Mouse (Mus musculus) stomach, postnatal 0 days (tissue): ENCODE data around the gene Ssbp2. TPM values are rescaled to one million over a fixed set of nuclear protein-coding genes. Genes with fewer than 3 reads are reported as not detected.

Experiments
- ATAC-seq: fragments of 200-750 bp; cut with Nextera tagmentation; 2 replicates; pipeline ENCODE4 v1.8.0; 2017; ENCODE audit not compliant: low FRiP score, low TSS enrichment
- DNase-seq: peaks from one replicate; pipeline ENCODE4 v3.0.0-alpha.2; 2016; ENCODE audit warnings: low spot score
- H3K27ac ChIP-seq: fragments of 300-500 bp; sonication (generic); replicated peaks from 2 replicates; pipeline ENCODE4 v1.5.1; 2014; ENCODE audit warnings: mild to moderate bottlenecking, control low read depth
- H3K27me3 ChIP-seq: fragments of 300-500 bp; sonication (generic); 2 replicates; pipeline ENCODE4 v1.6.1; 2014; ENCODE audit warnings: low read length; ENCODE audit not compliant: control insufficient read depth, insufficient read depth
- H3K36me3 ChIP-seq: fragments of 300-500 bp; sonication (generic); 2 replicates; pipeline ENCODE4 v1.6.1; 2014; ENCODE audit warnings: low read length, mixed read lengths; ENCODE audit not compliant: control insufficient read depth, insufficient read depth
- H3K4me1 ChIP-seq: fragments of 300-500 bp; sonication (generic); replicated peaks from 2 replicates; pipeline ENCODE4 v1.6.1; 2014; ENCODE audit warnings: antibody characterized with exemption; ENCODE audit not compliant: control insufficient read depth, insufficient read depth
- H3K4me2 ChIP-seq: fragments of 300-500 bp; sonication (generic); replicated peaks from 2 replicates; pipeline ENCODE4 v1.6.1; 2014; ENCODE audit warnings: low read depth, mild to moderate bottlenecking, control low read depth, moderate library complexity
- H3K4me3 ChIP-seq: fragments of 300-500 bp; sonication (generic); 2 replicates; pipeline ENCODE4 v1.5.1; 2014; ENCODE audit warnings: low read depth, low read length, control low read depth
- H3K9ac ChIP-seq: fragments of 300-500 bp; sonication (generic); 2 replicates; pipeline ENCODE4 v1.6.1; 2014; ENCODE audit warnings: mild to moderate bottlenecking, low read length, control low read depth, mixed read lengths
- H3K9me3 ChIP-seq: fragments of 300-500 bp; sonication (generic); 2 replicates; pipeline ENCODE4 v1.6.1; 2016; ENCODE audit warnings: low read length; ENCODE audit not compliant: control insufficient read depth
- CTCF ChIP-seq: IDR thresholded peaks from 2 replicates; pipeline ENCODE4 v1.5.1; 2016; ENCODE audit warnings: antibody characterized with exemption, low read depth, mild to moderate bottlenecking, moderate library complexity
- EP300 ChIP-seq: optimal IDR thresholded peaks from 2 replicates; pipeline ENCODE3; 2016; ENCODE audit warnings: antibody characterized with exemption
- WGBS: fragments of 180-500 bp; shearing (Covaris S2); extraction: QIAGEN DNeasy Blood & Tissue Kit; methylation state at CpG from one replicate; pipeline ENCODE4 v1.1.7; 2014; 5-methylcytosine and 5-hydroxymethylcytosine counted together
- polyA plus RNA-seq: library from polyadenylated mRNA; unstranded; fragments of >200 nt; fragmentation: Nextera tagmentation; extraction: Ambion mirVana; gene quantifications from 2 replicates; pipeline ENCODE4 v1.2.1, GENCODE M21; 2015

The Ssbp2 gene
- polyA plus RNA-seq, 1 experiment from 2014 or later = 59.2 TPM

DNA sequence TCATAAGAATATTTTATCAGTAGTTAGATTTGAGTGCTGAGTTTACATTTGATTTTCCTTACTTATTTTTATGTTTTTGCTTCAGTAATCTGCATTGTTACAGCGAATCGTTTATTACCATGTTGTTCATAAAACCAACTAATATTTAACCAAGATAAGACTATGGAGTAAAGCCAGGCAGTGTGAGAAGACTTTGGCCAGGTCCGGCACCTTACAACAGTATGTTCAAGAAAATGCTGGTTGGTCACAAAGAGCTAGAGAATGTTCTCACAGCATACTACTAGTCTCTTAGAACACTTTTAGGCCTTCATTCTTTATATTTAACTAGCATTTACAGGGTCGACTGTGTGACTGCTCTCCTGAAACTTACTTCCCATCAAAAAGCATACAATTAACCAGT lies 152.5 kb downstream of the Ssbp2 start:
- WGBS = 66% methylated on average over 4 of the region's 4 CpGs
- Histone ChIP-seq H3K27ac (no peak overlapping the region), H3K27me3 (no peaks in the 10 kb centered on the region), H3K4me1 (no peaks in the 10 kb centered on the region), H3K36me3 (no peaks in the 10 kb centered on the region), H3K4me3 (no peak overlapping the region), H3K4me2 (no peak overlapping the region), H3K9ac (no peak overlapping the region), H3K9me3 (no peaks in the 10 kb centered on the region)
- ATAC-seq = no peak
- DNase-seq = no peak
- TF ChIP-seq EP300 (no peak), CTCF (no peak)

DNA sequence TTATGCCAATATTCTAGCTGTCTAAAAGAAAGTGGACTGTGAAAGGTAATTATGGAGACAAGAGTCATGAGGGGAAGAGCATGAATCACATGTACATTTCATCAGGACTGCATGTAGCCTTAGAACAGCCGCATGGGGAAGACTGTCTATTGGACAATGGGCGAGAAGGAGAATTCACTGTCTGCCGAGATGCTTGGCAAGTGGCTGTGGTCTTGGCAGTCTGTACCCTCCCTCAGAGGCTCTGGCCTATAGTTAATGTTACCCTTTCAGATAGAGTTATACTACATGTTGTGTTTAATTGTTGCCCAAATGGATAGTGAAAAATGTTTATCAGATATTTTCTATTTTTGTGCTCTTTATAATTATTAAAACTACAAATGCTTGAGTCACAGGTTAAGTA lies 156.0 kb downstream of the Ssbp2 start:
- no peak overlapping the region for H3K9ac ChIP-seq

DNA sequence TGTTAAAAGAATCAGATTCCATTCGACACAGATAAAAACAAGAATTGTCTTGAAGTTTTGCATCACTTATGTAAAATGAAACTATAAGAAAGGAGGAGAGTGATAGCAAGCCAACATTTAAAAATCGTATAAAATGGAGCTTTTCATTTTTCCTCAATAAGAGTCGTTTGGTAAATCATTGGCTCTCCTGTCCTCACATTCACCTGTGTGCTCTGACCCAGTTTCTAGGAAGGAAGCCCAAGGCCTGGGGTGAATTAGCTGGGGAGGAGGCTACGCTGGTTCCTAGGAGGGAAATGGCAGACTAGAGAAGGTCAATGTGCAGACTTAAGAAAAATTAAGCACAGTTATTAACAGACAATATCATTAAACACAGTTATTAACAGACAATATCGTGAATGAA lies 156.8 kb downstream of the Ssbp2 start:
- DNase-seq (no peak), ATAC-seq (no peak)
- no peak overlapping the region for H3K4me2 ChIP-seq
- H3K27me3 ChIP-seq = no peaks in the 10 kb centered on the region
- H3K4me1 ChIP-seq = no peaks in the 10 kb centered on the region
- H3K36me3 ChIP-seq = no peaks in the 10 kb centered on the region
- no peak overlapping the region for H3K9ac ChIP-seq
- TF ChIP-seq CTCF = no peak
- 88% methylated on average over 5 of the region's 5 CpGs for WGBS
- no peak overlapping the region for H3K4me3 ChIP-seq
- no peak overlapping the region for H3K27ac ChIP-seq
- no peaks in the 10 kb centered on the region for H3K9me3 ChIP-seq

More for the DNA sequence above, 156.0 kb downstream of the Ssbp2 start:
- H3K9me3 ChIP-seq = no peaks in the 10 kb centered on the region
- no peaks in the 10 kb centered on the region for H3K4me1 ChIP-seq
- no peak overlapping the region for H3K27ac ChIP-seq
- TF ChIP-seq EP300 (no peak), CTCF (no peak)
- H3K4me3 ChIP-seq = no peak overlapping the region
- no peaks in the 10 kb centered on the region for H3K27me3 ChIP-seq
- no peak for DNase-seq
- no peaks in the 10 kb centered on the region for H3K36me3 ChIP-seq
- no peak for ATAC-seq
- H3K4me2 ChIP-seq = no peak overlapping the region
- WGBS = 83% methylated on average over 3 of the region's 3 CpGs

DNA sequence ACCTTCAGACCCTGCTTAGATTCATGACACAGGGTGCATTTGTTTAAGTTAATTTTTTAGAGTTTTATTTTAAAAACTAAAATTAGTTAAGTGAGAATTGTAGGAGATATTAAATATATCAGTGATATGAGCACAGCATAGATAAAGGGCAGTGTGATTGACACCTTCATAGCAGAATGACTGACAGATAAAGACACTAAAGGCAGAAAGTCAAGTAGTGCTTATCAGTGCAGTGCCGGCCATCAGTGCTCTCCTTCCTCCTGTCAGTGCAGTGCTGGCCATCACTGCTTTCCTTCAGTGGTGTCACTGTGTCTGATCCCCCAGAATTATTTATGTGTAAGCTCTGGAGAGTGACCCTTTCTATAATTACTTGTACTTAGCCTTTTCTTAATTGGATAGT lies 159.3 kb downstream of the Ssbp2 start:
- Histone ChIP-seq H3K9me3 (no peaks in the 10 kb centered on the region), H3K4me1 (no peaks in the 10 kb centered on the region), H3K9ac (no peak overlapping the region), H3K36me3 (no peaks in the 10 kb centered on the region), H3K4me2 (no peak overlapping the region), H3K4me3 (no peak overlapping the region), H3K27me3 (no peaks in the 10 kb centered on the region), H3K27ac (no peak overlapping the region)
- TF ChIP-seq EP300 (no peak), CTCF (no peak)
- ATAC-seq (no peak), DNase-seq (no peak)
- 38% methylated on average over 1 of the region's 1 CpGs for whole genome bisulfite sequencing

DNA sequence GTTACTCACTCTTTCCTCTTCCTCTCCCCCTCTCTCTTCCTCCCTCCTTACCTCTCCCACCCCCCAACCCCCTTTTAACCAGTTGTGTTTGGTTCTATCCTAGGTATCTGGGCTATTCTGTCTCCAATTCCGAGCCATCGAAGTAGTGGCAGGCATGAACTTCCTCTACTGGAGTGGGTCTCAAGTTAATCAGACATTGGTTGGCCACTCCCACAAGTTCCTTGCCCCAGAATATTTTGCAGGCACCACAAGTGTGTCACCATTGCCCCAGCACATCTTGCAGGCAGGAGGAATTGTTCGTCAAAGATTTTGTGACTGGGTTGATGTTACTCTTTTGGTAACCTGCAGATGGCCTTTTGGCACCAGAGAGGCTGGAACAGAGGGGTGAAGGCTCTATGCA lies 160.5 kb downstream of the Ssbp2 start:
- Histone ChIP-seq H3K9ac (no peak overlapping the region), H3K36me3 (no peaks in the 10 kb centered on the region), H3K27me3 (no peaks in the 10 kb centered on the region), H3K4me1 (no peaks in the 10 kb centered on the region), H3K9me3 (no peaks in the 10 kb centered on the region), H3K4me3 (no peak overlapping the region), H3K4me2 (no peak overlapping the region), H3K27ac (no peak overlapping the region)
- 94% methylated on average over 3 of the region's 3 CpGs for WGBS
- TF ChIP-seq CTCF (no peak), EP300 (no peak)
- no peak for ATAC-seq
- DNase-seq = no peak

DNA sequence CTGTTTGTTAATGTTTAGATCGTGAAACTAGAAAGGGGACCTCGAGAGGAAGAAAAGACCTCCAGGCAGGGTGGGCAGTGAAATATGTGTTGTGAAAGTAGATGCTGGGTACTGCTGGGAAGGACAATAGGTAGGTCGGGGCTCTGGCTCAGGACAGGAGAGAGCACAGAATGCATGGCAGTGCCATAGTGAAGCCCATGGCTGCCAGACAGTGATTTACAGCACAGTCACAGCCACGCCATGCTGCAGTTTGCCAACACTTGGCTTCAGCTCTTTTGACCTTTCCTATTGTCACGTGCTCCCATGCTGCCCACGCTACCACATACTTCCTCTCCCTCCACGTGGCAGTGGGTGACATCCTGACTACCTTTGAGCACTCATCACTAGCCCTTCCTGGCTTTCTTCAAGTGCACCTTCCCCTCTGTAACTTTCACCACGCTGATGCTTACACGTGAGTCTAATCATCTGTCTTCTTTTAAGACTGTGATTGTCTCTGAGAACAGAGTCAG lies 171.3 kb downstream of the Ssbp2 start:
- 67% methylated on average over 9 of the region's 9 CpGs for WGBS
- no peak for ATAC-seq

More for the DNA sequence above, 171.3 kb downstream of the Ssbp2 start:
- Histone ChIP-seq H3K36me3 (no peaks in the 10 kb centered on the region), H3K27me3 (no peaks in the 10 kb centered on the region), H3K9ac (no peak overlapping the region), H3K4me2 (no peak overlapping the region), H3K27ac (no peak overlapping the region), H3K4me3 (no peak overlapping the region), H3K4me1 (no peaks in the 10 kb centered on the region), H3K9me3 (no peaks in the 10 kb centered on the region)
- DNase-seq = no peak
- no peak for TF ChIP-seq EP300
- no peak for TF ChIP-seq CTCF
